Mouse (Mus musculus) megakaryocyte, embryonic 14.5 days (primary cell): Measurements from ENCODE around the gene Rbm20.

ENCODE experiments used
- FLI1 ChIP-seq: IDR thresholded peaks from 2 replicates; pipeline ENCODE4 v1.6.1; 2012; ENCODE audit warnings: low read length, inconsistent platforms, mixed read lengths
- GATA1 ChIP-seq: IDR thresholded peaks from 3 replicates; pipeline ENCODE4 v1.6.1; 2012; ENCODE audit warnings: mixed read lengths, low read length, inconsistent platforms, borderline replicate concordance

GRCm38 (mm10) chr19:53899941-53900610 is 223.0 kb downstream of the Rbm20 start:
- TF ChIP-seq GATA1 (no peak), FLI1 (no peak)
